ENCODE assay signal across 12 mouse cellular contexts in the genomic region with DNA sequence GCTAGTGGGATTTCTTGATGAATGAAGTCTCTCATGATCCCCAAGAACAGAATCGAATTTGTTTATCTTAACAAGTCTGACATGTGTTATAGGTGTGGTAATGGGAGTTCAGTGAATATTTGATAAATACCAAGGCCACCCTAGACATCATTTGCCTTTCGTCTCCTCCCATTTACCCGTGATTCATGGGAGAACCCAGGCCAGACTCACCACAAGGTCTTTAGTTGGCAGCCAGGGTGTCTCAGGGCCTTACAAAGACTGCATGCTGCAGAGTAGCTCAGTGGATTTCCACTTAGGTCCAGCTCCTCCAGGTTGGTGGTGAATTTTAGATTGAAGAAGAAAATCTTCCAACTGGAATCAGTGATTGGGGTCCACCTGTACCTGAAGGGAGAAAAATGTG.
"Had no signal": no experiment of that assay in that cellular context is flagged by ENCODE, and none has a peak within 500 bp of the region (broad histone marks: within the 10 kb centered on the region; RNA-seq: fewer than 3 reads in every experiment).

No protein-coding gene starts in this region.

- DNase-seq: gastrocnemius, postnatal 14 days; gastrocnemius, postnatal 36 days; heart, adult 2 months; heart, postnatal 14 days; heart, postnatal 36 days; kidney, adult 18-20 months; kidney, adult 8-10 months; kidney, postnatal 10 days; kidney, postnatal 36 days; layer of hippocampus, adult 9-11 months; layer of hippocampus, postnatal 36 days; left cerebral cortex, postnatal 4 days had no signal
